Mouse (Mus musculus) layer of hippocampus, adult 8-10 months (tissue): ENCODE data around the gene Bahd1. TPM values are rescaled to one million over a fixed set of nuclear protein-coding genes. Genes with fewer than 3 reads are reported as not detected.

ENCODE experiments used
- DNase-seq, 2 experiments: peaks; one replicate each; pipeline ENCODE4 v3.0.0; 2022; ENCODE audit warnings: low spot score in 2 of 2
- total RNA-seq, 4 experiments: library from RNA; stranded (reverse); gene quantifications; 2 replicates each; pipeline ENCODE4 v1.2.4; 2022

The Bahd1 gene
- 10 to 100 TPM; 48.8 to 57.2 (median 54.9) TPM for total RNA-seq

- DNase-seq: peak in 1 of 2 experiments; percentile 18
Observed at GRCm38 (mm10) chr2:118899981-118900825, at the start of gene Bahd1. TSS of gene Bahd1 (plus strand) at chr2:118900377.

- DNase-seq: no peak
Observed at GRCm38 (mm10) chr2:118851756-118852155, 48.4 kb upstream of the Bahd1 start.

GRCm38 (mm10) chr2:118861454-118862339 lies 38.5 kb upstream of the Bahd1 start, which contains the start of gene Ivd:
TSS of gene Ivd (plus strand) at chr2:118861954.
- peak; percentile 94 to 95 for DNase-seq

DNA sequence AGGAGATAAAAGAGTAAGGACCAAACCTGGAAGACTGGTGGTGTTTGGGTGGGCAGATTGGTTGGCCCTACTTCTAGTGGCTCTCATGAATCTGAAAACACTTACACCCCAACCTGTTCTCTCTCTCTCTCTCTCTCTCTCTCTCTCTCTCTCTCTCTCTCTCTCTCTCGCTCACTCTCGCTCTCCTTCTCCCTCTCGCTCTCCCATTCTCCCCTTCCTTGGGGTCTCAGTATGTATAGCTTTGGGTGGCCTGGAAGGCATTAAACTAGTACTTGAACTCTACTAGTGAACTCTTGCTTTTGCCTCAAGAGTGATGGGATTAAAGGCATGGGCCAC lies 37.9 kb upstream of the Bahd1 start:
- no peak for DNase-seq

DNA sequence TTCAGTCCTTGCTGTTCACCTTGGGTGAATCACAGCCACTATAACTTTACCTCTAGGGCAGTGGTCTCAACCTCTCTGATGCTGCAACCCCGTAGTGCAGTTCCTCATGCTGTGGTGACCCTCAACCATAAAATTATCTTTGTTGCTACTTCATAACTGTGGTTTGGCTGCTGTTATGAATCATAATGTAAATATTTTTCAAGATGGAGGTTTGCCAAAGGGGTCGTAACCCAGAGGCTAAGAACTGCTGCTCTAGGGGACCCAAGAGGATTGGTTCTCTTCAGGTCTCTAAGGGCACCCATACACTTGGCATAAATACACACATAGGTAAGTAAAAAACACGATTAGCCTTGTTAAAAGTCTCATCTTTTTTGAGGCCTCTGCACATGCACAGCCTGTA lies 29.6 kb upstream of the Bahd1 start:
- no peak for DNase-seq

GRCm38 (mm10) chr2:118871032-118871431 lies 29.1 kb upstream of the Bahd1 start:
- DNase-seq: no peak

DNA sequence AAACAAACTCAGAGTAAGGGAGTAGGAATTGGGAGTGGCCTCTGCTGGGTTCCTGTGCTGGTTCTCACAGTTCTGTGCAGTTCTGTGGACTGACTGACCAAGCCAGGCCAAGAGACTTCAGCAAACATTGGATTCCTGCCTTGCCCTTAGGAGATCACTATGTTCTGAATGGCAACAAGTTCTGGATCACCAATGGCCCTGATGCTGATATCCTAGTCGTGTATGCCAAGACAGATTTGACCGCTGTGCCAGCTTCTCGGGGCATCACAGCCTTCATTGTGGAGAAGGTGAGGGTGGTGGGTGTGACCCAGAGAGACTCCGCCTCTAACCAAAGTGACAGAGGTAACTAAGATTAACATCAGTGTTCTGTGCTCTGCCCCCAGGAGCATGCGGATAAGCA lies 27.2 kb upstream of the Bahd1 start:
- no peak for DNase-seq

- no peak for DNase-seq
Observed at GRCm38 (mm10) chr2:118873890-118874430, 26.2 kb upstream of the Bahd1 start.

DNA sequence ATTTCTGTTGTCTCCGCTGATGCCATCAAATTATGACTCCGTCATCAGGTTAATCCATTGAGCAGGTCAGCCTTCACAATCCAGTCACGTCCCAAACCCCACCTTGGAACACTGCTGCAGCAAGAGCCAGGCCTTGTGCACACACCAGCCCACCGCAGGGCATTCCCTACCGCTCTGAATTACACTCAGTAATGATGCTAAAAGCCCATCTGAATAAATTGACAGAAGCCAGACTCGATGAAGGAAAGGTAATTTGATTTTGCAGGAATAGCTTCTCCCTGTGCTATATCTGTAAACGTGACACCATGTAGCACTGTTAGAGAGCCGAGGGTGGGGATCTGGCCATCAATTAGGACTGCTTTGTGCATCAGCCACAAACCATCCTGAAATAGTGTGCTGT lies 24.9 kb upstream of the Bahd1 start:
- DNase-seq: no peak

- no peak for DNase-seq
Observed at GRCm38 (mm10) chr2:118876453-118876852, 23.7 kb upstream of the Bahd1 start.

GRCm38 (mm10) chr2:118881019-118881418 lies 19.2 kb upstream of the Bahd1 start:
- no peak for DNase-seq

GRCm38 (mm10) chr2:118881956-118882355 lies 18.2 kb upstream of the Bahd1 start:
- no peak for DNase-seq

GRCm38 (mm10) chr2:118882840-118883679 lies 17.1 kb upstream of the Bahd1 start:
- peak; percentile 55 to 90 for DNase-seq

DNA sequence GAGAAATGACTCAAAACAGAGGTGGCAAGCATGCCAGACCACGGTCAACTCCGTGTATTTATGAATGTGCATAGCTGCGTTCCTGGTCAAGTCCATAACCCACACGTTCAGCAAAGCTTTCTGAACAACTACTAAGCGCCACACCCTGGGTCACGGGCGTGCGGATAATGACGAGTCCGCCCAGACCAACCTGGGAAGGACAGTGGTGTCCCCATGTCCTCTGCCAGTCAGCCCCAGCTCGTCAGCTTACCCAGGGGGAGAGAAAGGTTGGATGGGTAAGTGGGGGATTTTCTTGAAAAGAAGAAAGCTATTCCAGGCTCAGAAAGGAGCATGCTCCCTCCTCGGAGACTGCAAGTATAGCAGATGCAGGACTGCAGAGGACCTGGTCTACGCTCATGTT lies 12.7 kb upstream of the Bahd1 start:
- no peak for DNase-seq

DNA sequence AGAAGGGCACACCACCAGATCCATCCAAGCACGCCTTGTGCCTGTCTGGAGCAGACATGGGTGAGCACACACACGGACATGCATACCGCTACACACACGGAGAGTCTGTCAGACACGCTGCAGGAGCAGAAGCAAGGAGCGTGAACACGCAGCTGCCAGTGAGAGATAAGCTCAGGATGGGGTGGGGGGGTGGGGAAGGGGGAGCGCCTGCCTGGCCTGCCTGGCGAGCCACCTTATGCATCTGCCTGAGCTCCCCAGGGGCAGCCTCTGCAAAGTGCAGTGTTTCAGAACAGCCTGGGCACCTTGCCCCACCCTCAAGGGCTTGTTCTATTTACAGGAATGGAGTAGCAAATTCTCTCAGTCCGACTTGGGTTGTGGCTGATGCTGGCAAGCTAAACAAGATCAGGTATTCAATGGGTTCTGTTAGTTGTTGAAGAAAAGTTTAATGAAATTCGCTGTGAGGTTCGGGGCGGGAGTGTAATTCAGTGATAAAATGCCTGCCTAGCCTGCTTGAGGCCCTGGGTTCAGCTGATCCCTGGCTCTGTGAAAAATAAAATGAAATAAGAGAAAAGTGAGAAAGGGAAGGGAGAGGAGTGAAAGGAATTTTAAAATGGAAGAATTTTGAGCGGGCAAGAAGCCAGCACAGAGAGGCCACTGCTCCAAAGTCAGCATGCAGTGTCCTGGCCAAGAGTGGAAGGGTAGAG lies 12.2 kb upstream of the Bahd1 start:
- no peak for DNase-seq

DNA sequence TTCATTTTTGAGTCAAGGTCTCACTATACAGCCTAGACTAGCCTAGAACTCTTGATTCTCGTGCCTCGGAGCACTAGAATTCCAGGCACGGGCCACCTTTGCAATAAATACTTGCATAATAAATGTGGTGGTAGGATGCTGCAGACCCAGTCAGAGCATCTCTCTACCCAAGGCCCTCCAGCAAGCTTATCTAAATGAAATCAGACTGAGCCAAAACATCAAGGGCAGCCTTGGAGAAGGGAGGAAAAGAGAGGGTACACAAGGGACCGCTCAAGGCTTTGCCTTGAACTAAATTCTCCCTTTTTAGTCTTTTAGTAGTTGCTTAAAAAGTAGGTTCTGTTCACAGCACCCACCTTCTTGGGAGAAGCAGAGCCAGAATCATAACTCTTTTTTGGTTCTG lies 9.0 kb upstream of the Bahd1 start:
- no peak for DNase-seq

GRCm38 (mm10) chr2:118895990-118896913 lies 3.9 kb upstream of the Bahd1 start:
- peak in 1 of 2 experiments; percentile 25 for DNase-seq

GRCm38 (mm10) chr2:118896914-118897291 lies 3.3 kb upstream of the Bahd1 start:
- no peak for DNase-seq

DNA sequence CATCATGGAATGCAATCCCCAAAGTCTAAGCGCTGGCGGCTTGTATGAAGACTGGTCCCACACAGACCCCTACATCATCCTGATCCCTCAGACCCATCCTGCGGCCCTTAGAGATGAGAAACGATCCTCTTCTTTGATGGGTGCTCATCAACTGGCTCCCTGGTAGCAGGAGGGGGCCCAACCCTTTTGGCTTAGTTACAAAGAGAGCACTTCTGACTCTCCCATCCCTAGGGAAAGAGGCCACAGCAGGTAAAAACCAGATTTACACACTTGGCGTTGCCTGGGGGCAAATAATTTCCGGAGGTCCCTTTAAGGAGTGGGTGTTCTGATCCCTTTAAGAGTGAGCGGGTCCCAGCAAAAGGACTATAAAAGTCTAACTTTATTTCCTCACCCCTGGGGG lies 2.8 kb upstream of the Bahd1 start:
- no peak for DNase-seq
